Mouse (Mus musculus) stomach, postnatal 0 days (tissue): ENCODE results near the gene Rftn1. TPM values are rescaled to one million over a fixed set of nuclear protein-coding genes. Genes with fewer than 3 reads are reported as not detected.

Experiments
- ATAC-seq: fragments of 200-750 bp; cut with Nextera tagmentation; 2 replicates; pipeline ENCODE4 v1.8.0; 2017; ENCODE audit not compliant: low FRiP score, low TSS enrichment
- DNase-seq: peaks from one replicate; pipeline ENCODE4 v3.0.0-alpha.2; 2016; ENCODE audit warnings: low spot score
- H3K27ac ChIP-seq: fragments of 300-500 bp; sonication (generic); replicated peaks from 2 replicates; pipeline ENCODE4 v1.5.1; 2014; ENCODE audit warnings: mild to moderate bottlenecking, control low read depth
- H3K27me3 ChIP-seq: fragments of 300-500 bp; sonication (generic); 2 replicates; pipeline ENCODE4 v1.6.1; 2014; ENCODE audit warnings: low read length; ENCODE audit not compliant: control insufficient read depth, insufficient read depth
- H3K36me3 ChIP-seq: fragments of 300-500 bp; sonication (generic); 2 replicates; pipeline ENCODE4 v1.6.1; 2014; ENCODE audit warnings: low read length, mixed read lengths; ENCODE audit not compliant: control insufficient read depth, insufficient read depth
- H3K4me1 ChIP-seq: fragments of 300-500 bp; sonication (generic); replicated peaks from 2 replicates; pipeline ENCODE4 v1.6.1; 2014; ENCODE audit warnings: antibody characterized with exemption; ENCODE audit not compliant: control insufficient read depth, insufficient read depth
- H3K4me2 ChIP-seq: fragments of 300-500 bp; sonication (generic); replicated peaks from 2 replicates; pipeline ENCODE4 v1.6.1; 2014; ENCODE audit warnings: low read depth, mild to moderate bottlenecking, control low read depth, moderate library complexity
- H3K4me3 ChIP-seq: fragments of 300-500 bp; sonication (generic); 2 replicates; pipeline ENCODE4 v1.5.1; 2014; ENCODE audit warnings: low read depth, low read length, control low read depth
- H3K9ac ChIP-seq: fragments of 300-500 bp; sonication (generic); 2 replicates; pipeline ENCODE4 v1.6.1; 2014; ENCODE audit warnings: mild to moderate bottlenecking, low read length, control low read depth, mixed read lengths
- H3K9me3 ChIP-seq: fragments of 300-500 bp; sonication (generic); 2 replicates; pipeline ENCODE4 v1.6.1; 2016; ENCODE audit warnings: low read length; ENCODE audit not compliant: control insufficient read depth
- CTCF ChIP-seq: IDR thresholded peaks from 2 replicates; pipeline ENCODE4 v1.5.1; 2016; ENCODE audit warnings: antibody characterized with exemption, low read depth, mild to moderate bottlenecking, moderate library complexity
- EP300 ChIP-seq: optimal IDR thresholded peaks from 2 replicates; pipeline ENCODE3; 2016; ENCODE audit warnings: antibody characterized with exemption
- WGBS: fragments of 180-500 bp; shearing (Covaris S2); extraction: QIAGEN DNeasy Blood & Tissue Kit; methylation state at CpG from one replicate; pipeline ENCODE4 v1.1.7; 2014; 5-methylcytosine and 5-hydroxymethylcytosine counted together
- polyA plus RNA-seq: library from polyadenylated mRNA; unstranded; fragments of >200 nt; fragmentation: Nextera tagmentation; extraction: Ambion mirVana; gene quantifications from 2 replicates; pipeline ENCODE4 v1.2.1, GENCODE M21; 2015

The Rftn1 gene
- polyA plus RNA-seq, 1 experiment from 2014 or later = 7.1 TPM

DNA sequence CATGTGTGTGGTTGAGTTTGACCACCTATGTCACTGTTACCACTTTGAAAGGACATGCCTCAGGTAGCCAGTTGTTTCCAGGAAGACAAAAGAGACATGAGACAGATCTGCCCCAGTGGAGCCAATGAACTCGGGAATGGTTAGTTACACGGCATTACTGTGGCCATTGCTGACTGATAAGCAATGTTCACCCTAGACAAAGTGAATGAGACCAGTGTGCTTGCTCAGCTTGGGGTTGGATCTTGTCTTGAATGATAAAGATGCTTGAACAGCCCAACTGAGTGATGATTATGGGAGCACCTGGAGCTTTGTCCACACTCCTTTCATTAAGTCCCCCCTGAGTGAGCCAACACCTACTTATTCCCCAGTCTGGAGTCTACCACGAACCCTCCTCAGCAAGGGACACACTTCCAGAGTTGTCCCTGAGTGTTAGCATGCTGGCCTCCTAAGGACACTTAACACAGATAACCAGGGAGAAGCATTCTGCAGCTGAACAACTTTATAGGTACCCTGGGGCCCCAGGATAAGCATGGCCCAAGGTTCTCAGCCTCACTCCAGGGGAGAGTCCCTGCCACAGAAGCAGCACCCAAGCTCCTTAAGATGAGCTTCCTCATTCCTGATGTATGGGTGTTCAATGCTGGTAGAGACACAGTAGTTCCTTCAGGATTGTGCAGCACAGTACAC lies 149.6 kb downstream of the Rftn1 start:
- no peak overlapping the region for H3K4me3 ChIP-seq
- H3K4me1 ChIP-seq = no peaks in the 10 kb centered on the region
- H3K27ac ChIP-seq = no peak overlapping the region
- no peak for ATAC-seq
- H3K27me3 ChIP-seq = no peaks in the 10 kb centered on the region
- WGBS = 92% methylated on average over 3 of the region's 3 CpGs
- no peaks in the 10 kb centered on the region for H3K36me3 ChIP-seq
- TF ChIP-seq EP300 (no peak), CTCF (no peak)
- no peak for DNase-seq
- H3K9me3 ChIP-seq = no peaks in the 10 kb centered on the region
- no peak overlapping the region for H3K9ac ChIP-seq
- H3K4me2 ChIP-seq = no peak overlapping the region

DNA sequence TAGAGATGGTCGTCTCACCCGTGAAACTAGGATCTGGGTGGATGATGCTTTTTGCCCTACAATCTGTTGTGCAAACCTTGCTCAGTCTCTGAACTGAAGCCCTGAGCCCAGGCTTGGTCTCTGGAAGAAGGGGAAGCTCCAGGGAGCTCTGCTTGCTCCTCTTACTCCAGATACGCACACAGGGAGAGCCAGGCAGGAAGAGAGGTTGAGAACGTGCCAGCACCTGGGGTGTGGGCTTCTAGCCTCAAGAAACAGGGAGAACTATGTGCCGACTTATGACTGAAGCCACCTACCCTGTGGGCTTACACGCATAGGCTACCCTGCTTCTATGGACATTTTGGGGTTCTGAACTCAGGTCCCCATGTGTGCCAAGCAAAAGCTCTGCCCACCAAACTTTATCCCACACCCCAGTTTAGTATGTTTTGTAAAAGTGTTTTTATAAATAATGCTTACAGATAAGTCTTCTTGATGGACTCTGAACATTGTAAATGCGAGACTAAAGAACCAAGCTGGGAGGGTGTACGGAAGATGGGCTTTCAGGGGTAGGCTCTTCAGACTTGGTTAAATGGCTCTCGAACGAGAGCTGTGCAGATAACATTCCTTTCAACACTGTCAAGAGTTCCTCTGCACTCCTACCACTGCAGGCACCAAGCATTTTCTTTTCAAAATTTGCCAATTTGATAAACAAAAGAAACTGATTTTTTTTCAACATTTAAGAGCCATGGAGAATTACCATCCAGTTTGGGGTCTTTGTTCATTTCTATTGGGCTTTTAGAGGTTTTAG lies 152.4 kb downstream of the Rftn1 start:
- Histone ChIP-seq H3K4me2 (no peak overlapping the region), H3K4me3 (no peak overlapping the region), H3K36me3 (no peaks in the 10 kb centered on the region; the same call in 1 of the 2 replicates), H3K9ac (no peak overlapping the region), H3K27ac (no peak overlapping the region), H3K9me3 (no peaks in the 10 kb centered on the region), H3K27me3 (no peaks in the 10 kb centered on the region), H3K4me1 (no peaks in the 10 kb centered on the region)
- ATAC-seq = no peak
- 80% methylated on average over 10 of the region's 10 CpGs for WGBS
- DNase-seq = no peak
- no peak for TF ChIP-seq EP300
- TF ChIP-seq CTCF = no peak

DNA sequence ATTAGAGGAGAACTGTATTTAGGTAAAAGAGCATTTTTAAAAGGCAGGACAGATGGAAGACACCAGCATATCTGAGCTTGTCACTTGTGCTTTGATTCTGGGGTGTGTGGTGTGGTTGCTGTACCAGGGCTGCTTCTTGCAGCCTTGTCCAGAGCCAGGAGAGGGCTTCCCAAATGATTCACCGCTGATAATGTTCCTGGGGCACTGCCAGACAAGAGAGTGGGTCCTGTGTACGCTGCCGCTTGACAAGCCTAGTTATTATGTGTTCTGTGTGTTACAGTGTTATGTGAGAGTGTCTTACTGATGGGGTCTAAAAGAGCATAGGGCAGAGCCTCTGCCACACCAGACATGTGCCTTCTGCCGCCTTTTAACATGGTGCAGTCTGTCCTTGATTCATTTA lies 153.1 kb downstream of the Rftn1 start:
- TF ChIP-seq CTCF = no peak
- TF ChIP-seq EP300 = no peak
- Histone ChIP-seq H3K27me3 (no peaks in the 10 kb centered on the region), H3K9me3 (no peaks in the 10 kb centered on the region), H3K4me2 (no peak overlapping the region), H3K27ac (no peak overlapping the region), H3K4me3 (no peak overlapping the region), H3K4me1 (no peaks in the 10 kb centered on the region), H3K36me3 (no peaks in the 10 kb centered on the region; the same call in 1 of the 2 replicates), H3K9ac (no peak overlapping the region)
- ATAC-seq = no peak
- 77% methylated on average over 4 of the region's 4 CpGs for WGBS
- DNase-seq = no peak

DNA sequence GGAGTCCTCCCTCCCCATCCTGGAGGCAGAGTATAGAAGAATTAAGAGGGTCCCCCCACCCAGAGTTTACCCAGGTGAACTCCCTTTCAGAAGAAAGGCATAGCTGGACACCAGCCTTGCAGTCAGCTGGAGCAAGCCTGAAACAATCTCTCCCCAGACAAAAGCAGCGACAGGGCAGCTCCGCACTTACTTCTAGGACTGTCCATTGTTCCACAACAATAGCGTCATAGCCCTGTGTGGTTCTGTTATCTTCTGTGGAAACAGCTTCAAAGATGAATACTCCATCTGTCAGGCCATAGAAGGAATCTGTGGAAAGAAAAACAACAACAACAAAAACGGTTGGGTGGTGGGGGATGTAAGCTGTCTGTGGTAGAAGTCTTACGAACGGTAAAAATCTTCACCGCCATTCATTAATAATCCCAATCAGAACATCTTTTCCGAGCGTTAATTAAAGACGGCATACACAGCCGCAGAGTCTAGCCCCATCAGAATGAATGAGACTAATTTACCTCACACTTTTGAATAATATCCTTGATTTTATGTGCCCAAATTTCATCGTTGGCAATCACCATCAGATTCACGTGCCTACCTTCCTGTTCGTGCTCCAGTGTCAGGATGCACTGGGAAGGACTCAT lies 153.6 kb downstream of the Rftn1 start:
- Histone ChIP-seq H3K36me3 (no peaks in the 10 kb centered on the region; the same call in 1 of the 2 replicates), H3K27ac (no peak overlapping the region), H3K4me1 (no peaks in the 10 kb centered on the region), H3K27me3 (no peaks in the 10 kb centered on the region), H3K9ac (no peak overlapping the region), H3K9me3 (no peaks in the 10 kb centered on the region), H3K4me3 (no peak overlapping the region), H3K4me2 (no peak overlapping the region)
- WGBS = 80% methylated on average over 14 of the region's 14 CpGs
- TF ChIP-seq CTCF (no peak), EP300 (no peak)
- ATAC-seq (no peak), DNase-seq (no peak)

GRCm38 (mm10) chr17:50033698-50034097 lies 156.8 kb downstream of the Rftn1 start:
- no peaks in the 10 kb centered on the region for H3K4me1 ChIP-seq
- H3K9me3 ChIP-seq = no peaks in the 10 kb centered on the region
- TF ChIP-seq CTCF = no peak
- TF ChIP-seq EP300 = no peak
- no peak overlapping the region for H3K4me3 ChIP-seq
- H3K9ac ChIP-seq = no peak overlapping the region
- no peaks in the 10 kb centered on the region; the same call in 1 of the 2 replicates for H3K36me3 ChIP-seq
- no peak for ATAC-seq
- DNase-seq = no peak
- H3K27ac ChIP-seq = no peak overlapping the region
- no peak overlapping the region for H3K4me2 ChIP-seq
- WGBS = 55% methylated on average over 6 of the region's 6 CpGs
- H3K27me3 ChIP-seq = no peaks in the 10 kb centered on the region
